Mouse (Mus musculus) liver, embryonic 13.5 days (tissue): ENCODE results near the gene Plod3. TPM values are rescaled to one million over a fixed set of nuclear protein-coding genes. Genes with fewer than 3 reads are reported as not detected.
A peak's percentile ranks its signal among the peaks of the same experiment; 100 is the strongest.

ENCODE experiments used
- ATAC-seq: fragments of 200-750 bp; cut with Nextera tagmentation; 2 replicates; pipeline ENCODE4 v1.8.0; 2017; ENCODE audit warnings: low read depth, mild to moderate bottlenecking, moderate number of reproducible peaks, moderate library complexity
- DNase-seq: peaks from one replicate; pipeline ENCODE4 v3.0.0; 2022
- H3K27ac ChIP-seq: fragments of 300-500 bp; sonication (generic); 2 replicates; pipeline ENCODE4 v1.5.1; 2015; ENCODE audit warnings: moderate library complexity, mild to moderate bottlenecking, inconsistent platforms
- H3K27me3 ChIP-seq: fragments of 300-500 bp; sonication (generic); 2 replicates; pipeline ENCODE4 v1.6.1; 2015; ENCODE audit warnings: mild to moderate bottlenecking, inconsistent platforms
- H3K36me3 ChIP-seq: fragments of 300-500 bp; sonication (generic); 2 replicates; pipeline ENCODE4 v1.6.1; 2015; ENCODE audit warnings: mild to moderate bottlenecking, inconsistent platforms
- H3K4me1 ChIP-seq: fragments of 300-500 bp; sonication (generic); replicated peaks from 2 replicates; pipeline ENCODE4 v1.6.1; 2015; ENCODE audit warnings: inconsistent platforms
- H3K4me2 ChIP-seq: fragments of 300-500 bp; sonication (generic); 2 replicates; pipeline ENCODE4 v1.6.1; 2015; ENCODE audit warnings: inconsistent platforms, mild to moderate bottlenecking, moderate library complexity
- H3K4me3 ChIP-seq: fragments of 300-500 bp; sonication (generic); replicated peaks from 2 replicates; pipeline ENCODE4 v1.5.1; 2015; ENCODE audit warnings: mild to moderate bottlenecking, inconsistent platforms
- H3K9ac ChIP-seq: fragments of 300-500 bp; sonication (generic); 2 replicates; pipeline ENCODE4 v1.6.1; 2015; ENCODE audit warnings: mild to moderate bottlenecking, inconsistent platforms
- H3K9me3 ChIP-seq: fragments of 300-500 bp; sonication (generic); replicated peaks from 2 replicates; pipeline ENCODE4 v1.6.1; 2016; ENCODE audit warnings: inconsistent platforms
- whole genome bisulfite sequencing: fragments of 180-500 bp; shearing (Covaris S2); methylation state at CpG from one replicate; pipeline ENCODE4 v1.1.7; 2015; ENCODE audit not compliant: insufficient replicate concordance; 5-methylcytosine and 5-hydroxymethylcytosine counted together
- polyA plus RNA-seq: library from polyadenylated mRNA; unstranded; fragments of >200 nt; fragmentation: Nextera tagmentation; extraction: Ambion mirVana; gene quantifications from 2 replicates; pipeline ENCODE4 v1.2.1, GENCODE M21; 2015

Gene Plod3
- polyA plus RNA-seq, 1 experiment from 2014 or later: 12.8 TPM

- ATAC-seq (peak; percentile 61), DNase-seq (peak; percentile 79)
- H3K4me1 ChIP-seq: peaks cover 23% of the 10 kb centered on the region
- H3K9me3 ChIP-seq: no peaks in the 10 kb centered on the region
- H3K4me2 ChIP-seq: peak overlapping the region; percentile 98
- peaks cover 34% of the 10 kb centered on the region for H3K36me3 ChIP-seq
- H3K27me3 ChIP-seq: no peaks in the 10 kb centered on the region
- peak overlapping the region; percentile 92 for H3K4me3 ChIP-seq
- peak overlapping the region; percentile 96 for H3K9ac ChIP-seq
- peak overlapping the region; percentile 94 for H3K27ac ChIP-seq
- WGBS: under 1% methylated on average over 67 of the region's 67 CpGs
These were observed 517 bp downstream of the Plod3 start for GRCm38 (mm10) chr5:136987138-136987933.

GRCm38 (mm10) chr5:136987934-136988271 lies 1.1 kb downstream of the Plod3 start, which contains the start of gene Znhit1:
Gene Znhit1, minus strand, starts transcription at chr5:136988021.
- Histone ChIP-seq H3K36me3 (peaks cover 38% of the 10 kb centered on the region), H3K4me3 (peak within 1 kb of the TSS; percentile 92), H3K27ac (peak within 1 kb of the TSS; percentile 94), H3K9me3 (no peaks in the 10 kb centered on the region), H3K9ac (peak within 1 kb of the TSS; percentile 96), H3K4me1 (peaks cover 23% of the 10 kb centered on the region), H3K27me3 (no peaks in the 10 kb centered on the region), H3K4me2 (peak within 1 kb of the TSS; percentile 98)
- WGBS: 7% methylated on average over 12 of the region's 12 CpGs
- ATAC-seq (no peak), DNase-seq (no peak)

GRCm38 (mm10) chr5:136988420-136988819 lies 1.6 kb downstream of the Plod3 start:
- Histone ChIP-seq H3K9ac (peak overlapping the region; percentile 96), H3K4me3 (peak overlapping the region; percentile 92), H3K4me1 (peaks cover 23% of the 10 kb centered on the region), H3K27ac (peak overlapping the region; percentile 94; the same call in 1 of the 2 replicates), H3K36me3 (peaks cover 43% of the 10 kb centered on the region), H3K9me3 (no peaks in the 10 kb centered on the region), H3K27me3 (no peaks in the 10 kb centered on the region), H3K4me2 (peak overlapping the region; percentile 98)
- 73% methylated on average over 5 of the region's 7 CpGs for WGBS
- no peak for DNase-seq
- no peak for ATAC-seq

DNA sequence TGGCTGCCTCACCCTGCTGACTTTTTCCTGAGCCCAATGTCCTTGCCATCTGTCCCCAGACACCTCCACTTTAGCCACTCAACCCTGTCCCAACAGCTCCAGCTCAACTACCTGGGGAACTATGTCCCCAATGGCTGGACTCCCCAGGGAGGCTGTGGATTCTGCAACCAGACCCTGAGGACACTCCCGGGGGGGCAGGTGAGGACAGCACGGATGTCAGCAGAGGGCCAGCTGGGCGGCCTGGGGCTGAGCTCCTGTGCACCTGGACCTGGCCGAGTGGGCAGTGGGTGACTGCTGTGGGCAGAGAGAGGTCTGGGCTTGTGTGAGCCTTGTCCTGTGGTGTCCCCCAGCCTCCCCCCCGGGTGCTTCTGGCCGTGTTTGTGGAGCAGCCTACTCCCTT lies 3.0 kb downstream of the Plod3 start:
- no peak for ATAC-seq
- WGBS: 75% methylated on average over 6 of the region's 6 CpGs
- no peak for DNase-seq
- Histone ChIP-seq H3K9ac (no peak overlapping the region), H3K4me1 (peaks cover 23% of the 10 kb centered on the region), H3K4me2 (no peak overlapping the region), H3K27ac (no peak overlapping the region), H3K36me3 (peaks cover 57% of the 10 kb centered on the region), H3K9me3 (no peaks in the 10 kb centered on the region), H3K4me3 (no peak overlapping the region), H3K27me3 (no peaks in the 10 kb centered on the region)

- no peak overlapping the region for H3K4me3 ChIP-seq
- H3K36me3 ChIP-seq: peaks cover 16% of the 10 kb centered on the region
- peak overlapping the region; percentile 21; the same call in 1 of the 2 replicates for H3K4me2 ChIP-seq
- H3K27me3 ChIP-seq: no peaks in the 10 kb centered on the region
- no peaks in the 10 kb centered on the region for H3K9me3 ChIP-seq
- WGBS: 30% methylated on average over 5 of the region's 5 CpGs
- ATAC-seq (peak; percentile 54; the same call in 1 of the 2 replicates), DNase-seq (no peak)
- H3K9ac ChIP-seq: 0 out of 2 replicates have a peak overlapping the region, but pooled peaks have one; percentile 26
- H3K27ac ChIP-seq: no peak overlapping the region
- H3K4me1 ChIP-seq: peaks cover 27% of the 10 kb centered on the region
These were observed 12.6 kb downstream of the Plod3 start for GRCm38 (mm10) chr5:136999449-136999848.

DNA sequence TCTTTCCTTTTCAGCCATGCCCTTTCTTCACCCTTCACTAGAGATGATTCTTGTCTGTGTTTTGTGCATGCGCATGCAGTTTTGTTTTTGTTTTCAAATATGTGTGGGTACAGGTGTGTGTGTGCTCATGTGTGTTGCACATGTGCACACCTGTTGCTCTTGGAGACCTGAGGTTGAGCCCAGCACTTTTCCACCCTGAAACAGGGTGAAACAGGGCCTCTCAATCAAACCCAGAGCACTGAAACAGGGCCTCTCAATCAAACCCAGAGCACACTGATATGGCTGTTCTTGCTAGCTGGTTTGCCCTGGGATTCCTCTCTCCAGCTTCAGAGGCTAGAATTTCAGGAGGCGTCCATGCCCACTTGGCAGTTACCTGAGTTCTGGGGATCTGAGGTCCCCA lies 13.8 kb downstream of the Plod3 start:
- Histone ChIP-seq H3K4me2 (0 out of 2 replicates have a peak overlapping the region, but pooled peaks have one; percentile 10), H3K27me3 (no peaks in the 10 kb centered on the region), H3K4me3 (no peak overlapping the region), H3K27ac (no peak overlapping the region), H3K9me3 (no peaks in the 10 kb centered on the region), H3K9ac (no peak overlapping the region), H3K36me3 (peaks cover 4% of the 10 kb centered on the region), H3K4me1 (peaks cover 27% of the 10 kb centered on the region)
- ATAC-seq (no peak), DNase-seq (no peak)
- 71% methylated on average over 2 of the region's 2 CpGs for WGBS

- WGBS: 27% methylated on average over 8 of the region's 8 CpGs
- H3K4me2 ChIP-seq: no peak overlapping the region
- ATAC-seq (no peak), DNase-seq (no peak)
- no peak overlapping the region for H3K9ac ChIP-seq
- no peaks in the 10 kb centered on the region for H3K4me1 ChIP-seq
- no peaks in the 10 kb centered on the region for H3K36me3 ChIP-seq
- no peaks in the 10 kb centered on the region for H3K9me3 ChIP-seq
- no peak overlapping the region for H3K27ac ChIP-seq
- peaks cover 6% of the 10 kb centered on the region; the same call in 1 of the 2 replicates for H3K27me3 ChIP-seq
- H3K4me3 ChIP-seq: no peak overlapping the region
These were observed 20.5 kb downstream of the Plod3 start for GRCm38 (mm10) chr5:137007276-137007675.

GRCm38 (mm10) chr5:137009988-137010387 lies 23.2 kb downstream of the Plod3 start:
- H3K4me1 ChIP-seq: no peaks in the 10 kb centered on the region
- DNase-seq (no peak), ATAC-seq (no peak)
- no peak overlapping the region for H3K4me2 ChIP-seq
- WGBS: 21% methylated on average over 3 of the region's 3 CpGs
- H3K27ac ChIP-seq: no peak overlapping the region
- H3K27me3 ChIP-seq: peaks cover 6% of the 10 kb centered on the region
- H3K9me3 ChIP-seq: no peaks in the 10 kb centered on the region
- H3K36me3 ChIP-seq: no peaks in the 10 kb centered on the region
- no peak overlapping the region for H3K4me3 ChIP-seq
- no peak overlapping the region for H3K9ac ChIP-seq

- WGBS: 68% methylated on average over 15 of the region's 15 CpGs
- Histone ChIP-seq H3K4me1 (no peaks in the 10 kb centered on the region), H3K9ac (no peak overlapping the region), H3K27ac (no peak overlapping the region), H3K36me3 (no peaks in the 10 kb centered on the region), H3K4me3 (no peak overlapping the region), H3K9me3 (no peaks in the 10 kb centered on the region), H3K27me3 (peaks cover 6% of the 10 kb centered on the region), H3K4me2 (no peak overlapping the region)
- DNase-seq: no peak
- ATAC-seq: no peak
These were observed 25.7 kb downstream of the Plod3 start for GRCm38 (mm10) chr5:137012401-137012950.

DNA sequence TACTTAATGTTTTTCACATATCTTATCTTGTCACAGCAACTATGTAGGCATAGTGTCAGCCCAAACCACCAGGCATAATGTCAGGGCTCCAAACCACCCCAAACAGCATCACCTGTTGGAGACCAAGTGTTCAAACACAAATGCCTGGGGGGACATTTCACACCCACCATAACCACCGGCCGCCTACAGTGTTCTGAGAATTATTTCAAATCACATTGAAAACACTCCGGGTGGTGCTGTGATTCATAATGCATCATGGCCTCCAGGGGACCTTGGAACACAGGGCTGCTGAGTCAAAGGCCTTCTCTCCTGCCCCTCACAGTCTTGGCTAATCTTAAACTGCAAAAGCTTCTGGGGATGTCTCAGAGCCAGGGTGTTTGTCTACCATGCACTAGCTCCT lies 29.1 kb downstream of the Plod3 start:
- Histone ChIP-seq H3K4me3 (no peak overlapping the region), H3K36me3 (no peaks in the 10 kb centered on the region), H3K9me3 (no peaks in the 10 kb centered on the region), H3K4me2 (no peak overlapping the region), H3K9ac (no peak overlapping the region), H3K27me3 (peaks cover 6% of the 10 kb centered on the region), H3K27ac (no peak overlapping the region), H3K4me1 (no peaks in the 10 kb centered on the region)
- WGBS: 74% methylated on average over 3 of the region's 3 CpGs
- no peak for ATAC-seq
- no peak for DNase-seq

DNA sequence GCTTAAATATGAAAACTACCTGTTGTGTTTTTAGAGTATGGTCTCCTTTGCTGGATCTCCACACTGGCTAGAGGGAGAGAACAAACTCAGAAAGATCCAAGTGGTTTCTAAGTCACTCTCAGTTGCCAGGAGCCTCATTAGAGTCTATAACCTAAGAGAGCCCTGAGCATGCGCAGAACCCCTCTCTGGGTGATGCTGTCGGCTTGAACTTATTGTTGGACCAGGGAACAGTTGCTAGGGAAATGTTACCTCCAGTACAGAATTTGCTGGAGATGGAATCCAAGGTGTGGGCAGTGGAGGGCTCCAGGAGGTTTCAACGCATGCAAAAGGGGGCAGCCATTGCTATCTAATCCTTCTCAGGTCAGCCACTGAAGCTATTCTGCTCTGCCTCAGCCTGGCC lies 37.5 kb downstream of the Plod3 start:
- H3K27ac ChIP-seq: no peak overlapping the region
- peaks cover 82% of the 10 kb centered on the region for H3K27me3 ChIP-seq
- H3K4me1 ChIP-seq: peaks cover 8% of the 10 kb centered on the region
- ATAC-seq: no peak
- no peak for DNase-seq
- no peaks in the 10 kb centered on the region for H3K9me3 ChIP-seq
- no peaks in the 10 kb centered on the region for H3K36me3 ChIP-seq
- H3K9ac ChIP-seq: no peak overlapping the region
- WGBS: 40% methylated on average over 3 of the region's 3 CpGs
- H3K4me3 ChIP-seq: no peak overlapping the region
- H3K4me2 ChIP-seq: no peak overlapping the region
